Mouse (Mus musculus) lung, embryonic 14.5 days (tissue): Measurements from ENCODE around the gene Pak1ip1. TPM values are rescaled to one million over a fixed set of nuclear protein-coding genes. Genes with fewer than 3 reads are reported as not detected.

Experiments used
- ATAC-seq: fragments of 200-750 bp; cut with Nextera tagmentation; 2 replicates; pipeline ENCODE4 v1.8.0; 2017; ENCODE audit warnings: mild to moderate bottlenecking, moderate TSS enrichment, moderate library complexity; ENCODE audit not compliant: insufficient read depth
- DNase-seq: peaks from one replicate; pipeline ENCODE4 v3.0.0-alpha.2; 2015
- H3K27ac ChIP-seq: fragments of 300-500 bp; sonication (generic); 2 replicates; pipeline ENCODE4 v1.5.1; 2014; ENCODE audit warnings: low read depth, mild to moderate bottlenecking, moderate library complexity
- H3K27me3 ChIP-seq: fragments of 300-500 bp; sonication (generic); 2 replicates; pipeline ENCODE4 v1.6.1; 2014; ENCODE audit warnings: low read length, control low read depth; ENCODE audit not compliant: insufficient read depth
- H3K36me3 ChIP-seq: fragments of 300-500 bp; sonication (generic); 2 replicates; pipeline ENCODE4 v1.6.1; 2014; ENCODE audit warnings: control low read depth; ENCODE audit not compliant: insufficient read depth
- H3K4me1 ChIP-seq: fragments of 300-500 bp; sonication (generic); 2 replicates; pipeline ENCODE4 v1.6.1; 2014; ENCODE audit warnings: antibody characterized with exemption, control low read depth; ENCODE audit not compliant: insufficient read depth
- H3K4me2 ChIP-seq: fragments of 300-500 bp; sonication (generic); 2 replicates; pipeline ENCODE4 v1.6.1; 2014; ENCODE audit warnings: mild to moderate bottlenecking
- H3K4me3 ChIP-seq: fragments of 300-500 bp; sonication (generic); 2 replicates; pipeline ENCODE4 v1.5.1; 2014; ENCODE audit warnings: low read depth, low read length
- H3K9ac ChIP-seq: fragments of 300-500 bp; sonication (generic); 2 replicates; pipeline ENCODE4 v1.6.1; 2014
- H3K9me3 ChIP-seq: fragments of 300-500 bp; sonication (generic); 2 replicates; pipeline ENCODE4 v1.6.1; 2016; ENCODE audit warnings: low read depth, low read length, control low read depth
- CTCF ChIP-seq: IDR thresholded peaks from 2 replicates; pipeline ENCODE4 v1.5.1; 2016; ENCODE audit warnings: antibody characterized with exemption, low read depth
- WGBS: fragments of 180-500 bp; shearing (Covaris S2); extraction: QIAGEN DNeasy Blood & Tissue Kit; methylation state at CpG from one replicate; pipeline ENCODE4 v1.1.7; 2014; 5-methylcytosine and 5-hydroxymethylcytosine counted together
- polyA plus RNA-seq: library from polyadenylated mRNA; unstranded; fragments of >200 nt; fragmentation: Nextera tagmentation; extraction: Ambion mirVana; gene quantifications from 2 replicates; pipeline ENCODE4 v1.2.1, GENCODE M21; 2014

Gene Pak1ip1
- polyA plus RNA-seq, 1 experiment from 2014 or later: 62.4 TPM

- ATAC-seq (no peak), DNase-seq (peak; percentile 6)
- WGBS: 82% methylated on average over 8 of the region's 8 CpGs
- H3K4me3 ChIP-seq: no peak overlapping the region
- H3K4me1 ChIP-seq: no peaks in the 10 kb centered on the region
- H3K36me3 ChIP-seq: peaks cover 91% of the 10 kb centered on the region
- no peak for TF ChIP-seq CTCF
- no peak overlapping the region for H3K27ac ChIP-seq
- no peaks in the 10 kb centered on the region for H3K9me3 ChIP-seq
- no peak overlapping the region for H3K9ac ChIP-seq
- H3K4me2 ChIP-seq: no peak overlapping the region
- no peaks in the 10 kb centered on the region for H3K27me3 ChIP-seq
Measured at GRCm38 (mm10) chr13:41008946-41009345, 8.1 kb downstream of the Pak1ip1 start.

DNA sequence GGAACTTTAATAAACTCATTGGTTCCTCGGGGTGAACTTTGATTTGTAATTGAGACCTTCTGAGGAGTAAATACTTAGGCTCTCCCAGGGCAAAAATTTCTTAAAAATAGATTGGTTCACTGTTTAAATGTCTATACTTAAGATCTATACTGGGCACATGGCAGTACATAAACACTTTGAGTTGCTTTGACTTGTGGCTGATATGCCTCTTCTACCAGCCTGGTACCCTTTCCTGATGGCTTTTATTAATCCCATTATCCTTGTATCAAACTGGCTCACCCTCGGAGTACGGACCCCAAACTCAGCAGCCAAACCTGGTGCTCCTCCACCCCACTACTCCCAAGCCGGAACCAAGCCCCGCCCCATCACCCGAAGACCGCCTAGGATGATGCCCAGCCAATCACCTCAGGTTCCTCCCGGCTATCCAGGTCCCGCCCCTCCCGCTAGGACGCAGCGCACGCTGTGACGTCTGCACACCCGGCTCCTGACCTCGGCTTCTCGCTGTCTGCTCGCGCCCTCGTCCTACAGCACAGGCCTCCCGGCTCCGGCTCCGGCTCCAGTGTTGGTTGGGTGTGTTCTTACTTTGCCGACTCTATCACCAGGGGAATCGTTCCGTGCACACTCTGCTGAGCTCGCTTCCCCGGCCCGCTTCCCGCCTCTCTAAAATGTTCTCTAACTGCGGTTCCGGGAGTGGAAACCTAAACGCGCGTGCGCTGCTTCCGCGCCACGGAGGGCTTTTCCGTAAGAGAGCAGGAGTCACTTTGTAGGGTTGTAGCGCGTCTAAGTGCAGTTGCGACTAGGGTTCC is 15.2 kb downstream of the Pak1ip1 start, which contains the start of gene Tmem14c:
Gene Tmem14c, plus strand, starts transcription at position 464 of the 806 bp plus-strand sequence.
- H3K36me3 ChIP-seq: peaks cover 56% of the 10 kb centered on the region
- ATAC-seq (peak; percentile 99), DNase-seq (peak; percentile 96)
- peak within 1 kb of the TSS; percentile 82 for H3K4me2 ChIP-seq
- under 1% methylated on average over 43 of the region's 43 CpGs for WGBS
- peak within 1 kb of the TSS; percentile 77 for H3K9ac ChIP-seq
- H3K27me3 ChIP-seq: no peaks in the 10 kb centered on the region
- no peak for TF ChIP-seq CTCF
- H3K27ac ChIP-seq: peak within 1 kb of the TSS; percentile 89
- H3K4me1 ChIP-seq: peaks cover 7% of the 10 kb centered on the region
- H3K9me3 ChIP-seq: no peaks in the 10 kb centered on the region
- H3K4me3 ChIP-seq: peak within 1 kb of the TSS; percentile 68

DNA sequence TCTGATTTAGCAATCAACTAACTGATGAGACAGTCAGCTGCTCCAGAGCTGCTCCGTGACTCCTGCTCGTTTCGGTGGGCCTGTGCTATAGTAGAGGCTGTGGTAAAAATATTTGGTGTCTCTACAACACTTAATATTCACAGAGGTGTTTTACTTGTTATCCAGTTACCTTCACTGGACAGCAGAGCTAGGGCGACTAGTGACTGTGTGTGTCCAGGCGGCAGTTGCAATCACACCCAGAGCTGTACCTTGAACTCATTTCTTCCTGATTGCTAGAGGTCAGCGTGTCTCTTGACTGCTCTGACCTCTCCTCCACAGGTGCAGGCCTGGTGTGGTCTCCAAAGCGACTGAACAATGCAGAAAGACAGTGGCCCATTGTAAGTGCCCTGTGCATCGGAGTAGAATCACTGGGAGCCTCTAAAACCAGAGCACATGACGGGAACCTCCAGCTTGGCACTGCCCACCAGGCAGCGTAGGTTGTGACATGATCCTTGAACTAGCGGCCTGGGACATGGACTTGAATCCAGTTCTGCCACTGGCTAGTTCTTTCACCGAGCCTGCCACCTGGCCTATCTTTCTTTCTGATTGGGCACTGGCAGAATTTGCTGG is 16.1 kb downstream of the Pak1ip1 start:
- Histone ChIP-seq H3K4me3 (peak overlapping the region; percentile 68), H3K4me1 (peaks cover 7% of the 10 kb centered on the region), H3K9ac (peak overlapping the region; percentile 77), H3K4me2 (peak overlapping the region; percentile 82), H3K9me3 (no peaks in the 10 kb centered on the region), H3K36me3 (peaks cover 56% of the 10 kb centered on the region), H3K27ac (peak overlapping the region; percentile 89), H3K27me3 (no peaks in the 10 kb centered on the region)
- DNase-seq (no peak), ATAC-seq (0 out of 2 replicates have a peak, but pooled peaks have one; percentile 2)
- no peak for TF ChIP-seq CTCF
- WGBS: 37% methylated on average over 12 of the region's 12 CpGs

DNA sequence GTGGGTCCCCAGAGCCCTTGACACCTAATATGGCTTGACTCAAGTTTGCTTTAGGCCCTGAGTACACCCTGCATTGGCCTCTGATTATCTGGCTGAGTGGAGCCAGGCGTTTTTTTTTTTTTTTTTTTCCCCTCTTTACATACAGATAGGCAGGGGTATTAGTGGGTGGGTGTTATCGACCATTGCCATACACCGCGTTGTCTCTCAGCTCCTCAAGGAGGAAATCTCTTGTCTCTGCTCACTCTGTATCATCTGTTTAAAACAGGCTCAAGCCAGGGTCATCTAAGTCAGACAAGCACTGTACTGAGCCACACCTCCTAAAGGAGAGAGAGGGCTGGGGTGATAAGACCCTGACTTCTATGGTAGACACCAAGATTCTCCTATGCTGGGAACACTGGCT is 17.0 kb downstream of the Pak1ip1 start:
- WGBS: 72% methylated on average over 4 of the region's 4 CpGs
- no peak for TF ChIP-seq CTCF
- peak overlapping the region; percentile 77 for H3K9ac ChIP-seq
- H3K9me3 ChIP-seq: no peaks in the 10 kb centered on the region
- peaks cover 52% of the 10 kb centered on the region for H3K36me3 ChIP-seq
- ATAC-seq (no peak; the same call in 1 of the 2 replicates), DNase-seq (no peak)
- H3K27me3 ChIP-seq: no peaks in the 10 kb centered on the region
- peak overlapping the region; percentile 68 for H3K4me3 ChIP-seq
- peaks cover 7% of the 10 kb centered on the region for H3K4me1 ChIP-seq
- no peak overlapping the region for H3K27ac ChIP-seq
- H3K4me2 ChIP-seq: peak overlapping the region; percentile 82

- no peak for DNase-seq
- ATAC-seq: no peak
- TF ChIP-seq CTCF: no peak
- H3K27me3 ChIP-seq: no peaks in the 10 kb centered on the region
- no peaks in the 10 kb centered on the region for H3K9me3 ChIP-seq
- H3K27ac ChIP-seq: no peak overlapping the region
- 92% methylated on average over 9 of the region's 9 CpGs for WGBS
- H3K4me3 ChIP-seq: no peak overlapping the region; the same call in 1 of the 2 replicates
- H3K9ac ChIP-seq: 0 out of 2 replicates have a peak overlapping the region, but pooled peaks have one; percentile 26
- peaks cover 48% of the 10 kb centered on the region for H3K36me3 ChIP-seq
- H3K4me2 ChIP-seq: peak overlapping the region; percentile 23; the same call in 1 of the 2 replicates
- peaks cover 7% of the 10 kb centered on the region for H3K4me1 ChIP-seq
Measured at GRCm38 (mm10) chr13:41018236-41018635, 17.4 kb downstream of the Pak1ip1 start.

DNA sequence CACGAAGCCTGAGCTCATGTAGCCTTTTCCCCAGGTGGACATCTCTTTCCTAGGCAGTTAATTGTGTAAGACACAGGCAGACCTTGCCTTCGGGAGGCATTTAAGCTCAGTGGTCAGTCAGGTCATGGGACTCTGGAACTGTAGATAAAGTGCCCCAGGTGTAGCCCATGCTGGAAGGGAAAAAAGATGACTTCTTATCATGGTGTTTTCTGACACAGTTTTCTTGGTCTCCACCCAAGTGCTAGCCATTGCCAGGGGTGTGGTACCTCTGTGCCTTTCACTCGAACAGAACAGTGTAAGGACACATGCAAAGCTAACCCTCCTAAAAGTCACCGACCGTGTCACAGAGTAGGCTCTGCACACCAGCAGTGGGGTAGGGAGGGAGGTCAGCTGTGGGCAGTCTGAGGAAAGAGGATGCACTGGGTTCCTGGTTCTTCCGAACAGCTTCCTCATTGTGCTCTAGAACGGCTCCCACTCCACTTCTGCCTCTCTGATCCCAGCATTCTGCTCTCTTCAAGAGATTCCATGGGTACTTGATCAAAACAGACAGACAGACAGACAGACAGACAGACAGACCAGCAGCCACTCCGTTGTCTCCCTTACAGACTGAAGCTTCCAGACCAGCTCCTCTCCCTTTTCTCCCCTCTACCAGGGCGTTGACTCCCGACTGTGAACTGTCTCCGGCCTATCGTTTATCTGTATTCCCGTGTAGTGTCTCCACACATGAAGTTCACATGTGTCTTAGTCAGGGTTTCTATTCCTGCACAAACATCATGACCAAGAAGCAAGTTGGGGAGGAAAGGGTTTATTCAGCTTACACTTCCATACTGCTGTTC is 18.2 kb downstream of the Pak1ip1 start:
- peaks cover 7% of the 10 kb centered on the region for H3K4me1 ChIP-seq
- DNase-seq (no peak), ATAC-seq (no peak)
- no peaks in the 10 kb centered on the region for H3K9me3 ChIP-seq
- no peak overlapping the region; the same call in 1 of the 2 replicates for H3K4me3 ChIP-seq
- H3K4me2 ChIP-seq: peak overlapping the region; percentile 23; the same call in 1 of the 2 replicates
- no peak overlapping the region for H3K27ac ChIP-seq
- peaks cover 45% of the 10 kb centered on the region for H3K36me3 ChIP-seq
- no peak for TF ChIP-seq CTCF
- H3K9ac ChIP-seq: no peak overlapping the region
- WGBS: 91% methylated on average over 13 of the region's 13 CpGs
- no peaks in the 10 kb centered on the region for H3K27me3 ChIP-seq
